Mouse (Mus musculus) thymus, postnatal 36 days (tissue): Measurements from ENCODE around the gene Tdrd6.

Source experiments
- DNase-seq, 2 experiments: peaks; one replicate each; pipeline ENCODE4 v3.0.0; 2022; ENCODE audit warnings: mixed read lengths in 2 of 2

Gene Tdrd6

DNA sequence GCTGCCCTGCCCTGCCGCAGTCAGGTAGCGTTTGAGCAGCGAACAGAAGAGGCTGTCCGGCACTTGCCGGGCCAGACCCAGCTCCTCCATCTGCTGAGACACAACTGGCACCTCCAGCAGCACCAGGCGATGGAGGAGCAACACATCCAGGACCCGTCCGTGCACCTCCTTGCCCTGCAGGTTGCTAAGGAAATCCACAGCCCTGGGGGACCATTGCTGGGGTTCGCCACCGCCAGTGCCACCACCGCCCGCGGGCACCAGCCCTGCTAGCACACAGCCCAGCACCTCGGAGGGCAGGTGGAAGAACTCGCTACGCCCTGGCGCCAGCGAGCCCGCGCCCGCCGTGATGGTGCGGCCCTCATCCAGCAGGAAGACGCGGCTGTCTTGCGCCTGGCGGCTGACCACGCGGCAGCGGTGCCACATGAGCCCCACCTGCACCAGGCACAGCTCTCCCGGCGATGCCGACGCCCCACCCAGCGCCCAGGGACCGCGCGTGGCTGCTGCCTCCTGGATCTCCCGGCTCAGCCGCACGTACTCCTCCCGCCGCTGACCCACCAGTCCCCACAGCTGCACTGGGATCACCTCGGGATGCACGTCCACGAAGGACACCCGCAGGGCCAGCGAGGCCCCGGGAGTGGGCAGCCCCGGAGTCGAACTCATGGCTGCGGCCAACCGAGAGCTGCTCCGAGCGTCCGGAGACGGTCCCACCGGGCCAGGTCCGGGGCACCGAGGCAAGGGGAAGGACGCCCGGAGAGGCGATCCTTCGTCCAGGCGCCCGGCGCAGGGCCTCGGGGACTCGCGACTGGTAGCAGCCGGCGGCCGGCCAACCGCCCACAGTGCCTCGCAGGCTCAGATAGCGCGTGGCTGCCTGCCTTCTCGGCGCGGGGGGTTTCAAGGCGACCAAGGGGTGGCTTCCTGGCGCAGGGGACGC lies at the start of gene Tdrd6:
TSS of gene Tdrd6 (minus strand) at position 804 of the 931 bp plus-strand sequence.
- DNase-seq: no peak

DNA sequence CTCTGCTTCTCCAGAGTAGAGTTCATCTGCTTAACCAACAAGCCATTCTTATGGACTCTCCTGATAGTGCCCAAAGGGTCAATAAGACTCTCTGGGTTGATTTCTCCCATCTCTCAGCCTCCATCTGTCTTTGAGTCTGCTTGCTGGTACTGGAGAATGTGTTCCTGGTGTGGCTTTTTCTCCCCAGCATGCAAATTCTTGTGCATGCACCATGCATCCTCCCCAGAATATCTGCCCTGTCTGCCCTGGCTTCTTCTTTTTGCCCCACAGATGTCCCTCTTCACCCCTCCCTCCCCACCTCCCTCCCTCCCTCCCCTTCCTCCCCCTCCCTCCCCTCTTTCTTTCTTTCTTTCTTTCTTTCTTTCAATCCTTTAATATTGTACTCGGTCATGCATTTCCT lies 47.2 kb upstream of the Tdrd6 start:
- no peak for DNase-seq

DNA sequence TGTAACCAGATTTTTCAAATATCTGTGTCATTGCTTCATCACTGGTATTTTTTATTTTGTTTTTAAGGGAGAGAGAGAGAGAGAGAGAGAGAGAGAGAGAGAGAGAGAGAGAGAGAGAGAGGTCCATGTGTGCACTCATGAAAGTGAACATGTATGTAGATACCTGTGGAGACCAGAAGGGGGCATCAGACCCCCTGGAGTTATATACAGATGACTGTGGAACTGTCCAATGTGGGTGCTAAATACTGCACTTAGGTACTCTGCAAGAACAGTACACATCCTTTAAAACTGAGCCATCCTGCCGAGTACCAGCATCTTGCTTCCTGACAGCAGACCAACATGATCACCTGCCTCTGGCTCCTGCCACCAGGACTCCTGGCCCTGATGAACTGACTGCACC lies 46.1 kb upstream of the Tdrd6 start:
- DNase-seq: no peak

DNA sequence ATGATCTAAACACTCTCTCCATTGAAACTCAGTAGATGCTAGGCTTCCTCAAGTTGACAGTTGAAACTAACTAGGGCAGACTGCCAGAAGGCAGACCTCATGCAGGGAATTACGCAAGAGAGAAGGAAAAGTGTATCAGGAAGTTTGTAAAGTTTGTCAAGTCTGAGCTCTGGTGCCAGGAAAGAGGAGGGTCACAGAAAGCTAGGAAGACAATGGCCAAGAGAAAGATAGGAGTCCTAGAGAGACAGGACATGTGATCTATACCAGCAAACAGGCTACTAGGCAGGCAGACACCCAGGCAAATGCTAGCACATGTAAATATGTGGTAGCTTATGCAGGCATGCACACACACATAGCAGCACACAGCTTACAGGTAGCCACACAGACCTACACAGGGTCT lies 45.1 kb upstream of the Tdrd6 start:
- no peak for DNase-seq

DNA sequence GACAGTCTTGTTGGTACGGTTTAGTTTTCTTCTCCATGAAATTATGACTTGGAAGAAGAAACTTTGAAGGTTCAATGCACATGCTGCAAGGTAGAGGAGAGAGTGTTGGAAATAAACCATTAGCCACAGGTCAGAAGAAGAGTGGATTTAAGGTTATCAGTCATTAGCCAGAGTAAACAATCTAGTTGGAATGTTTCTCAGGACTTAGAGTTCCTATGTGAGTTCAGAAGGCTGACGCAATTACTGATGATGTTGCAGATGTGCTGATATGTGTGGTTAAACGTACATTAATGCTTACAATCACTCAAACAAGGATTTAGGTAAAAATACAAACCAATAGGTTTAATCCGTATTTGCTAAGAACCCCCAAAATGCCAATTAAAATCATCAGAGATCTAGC lies 41.8 kb upstream of the Tdrd6 start:
- no peak for DNase-seq

DNA sequence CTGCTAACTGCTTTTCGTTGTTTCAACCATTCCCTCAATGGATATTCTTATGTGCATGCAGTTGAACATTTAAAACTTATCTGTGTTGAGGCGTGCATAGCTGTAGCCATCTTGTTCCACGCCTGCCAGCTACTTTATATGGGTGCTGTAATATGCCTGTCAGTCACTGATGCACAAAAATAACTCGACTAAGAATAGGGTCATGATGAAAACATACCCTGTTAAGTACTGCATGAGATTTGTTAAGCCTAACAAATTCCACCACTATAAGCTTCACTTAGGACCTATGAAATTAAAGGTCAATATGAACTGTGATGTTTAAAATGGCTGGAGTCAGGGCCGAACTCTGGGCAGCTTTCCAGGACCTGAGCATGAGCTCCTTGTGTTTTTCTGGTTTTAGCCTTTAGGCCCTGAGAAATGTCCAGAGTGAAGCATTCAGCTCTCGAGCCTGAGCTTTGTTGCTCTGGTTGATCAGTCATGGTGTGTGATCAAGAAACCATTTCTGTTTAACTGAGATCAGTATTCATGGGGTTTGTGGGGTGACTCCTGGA lies 39.1 kb upstream of the Tdrd6 start:
- DNase-seq: no peak

DNA sequence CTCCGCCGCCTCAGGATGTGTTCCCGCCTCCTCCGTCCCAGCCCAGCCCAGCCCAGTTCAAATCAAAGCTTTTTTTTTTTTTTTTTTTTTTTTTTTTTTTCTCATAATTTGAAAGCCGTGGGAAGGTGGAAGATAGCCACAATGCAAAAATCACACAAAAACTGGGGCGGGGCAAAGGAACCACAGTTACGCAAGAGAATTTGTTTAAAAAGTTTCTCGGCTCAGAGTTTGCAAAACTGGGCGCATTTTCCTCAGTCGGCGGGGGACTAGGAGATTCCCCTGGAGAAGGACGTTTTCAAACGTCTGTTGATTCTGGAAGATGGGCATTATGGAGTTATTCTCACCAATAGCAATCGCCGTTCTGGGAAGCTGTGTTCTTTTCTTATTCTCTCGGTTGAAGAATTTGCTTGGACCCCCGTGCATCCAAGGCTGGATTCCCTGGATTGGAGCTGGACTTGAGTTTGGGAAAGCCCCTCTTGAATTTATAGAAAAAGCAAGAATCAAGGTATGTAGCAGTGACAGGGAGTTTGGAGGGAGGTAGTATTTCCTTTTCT lies 37.3 kb upstream of the Tdrd6 start, which contains the start of gene Cyp39a1:
TSS of gene Cyp39a1 (plus strand) at position 136 of the 554 bp plus-strand sequence.
- DNase-seq: no peak

DNA sequence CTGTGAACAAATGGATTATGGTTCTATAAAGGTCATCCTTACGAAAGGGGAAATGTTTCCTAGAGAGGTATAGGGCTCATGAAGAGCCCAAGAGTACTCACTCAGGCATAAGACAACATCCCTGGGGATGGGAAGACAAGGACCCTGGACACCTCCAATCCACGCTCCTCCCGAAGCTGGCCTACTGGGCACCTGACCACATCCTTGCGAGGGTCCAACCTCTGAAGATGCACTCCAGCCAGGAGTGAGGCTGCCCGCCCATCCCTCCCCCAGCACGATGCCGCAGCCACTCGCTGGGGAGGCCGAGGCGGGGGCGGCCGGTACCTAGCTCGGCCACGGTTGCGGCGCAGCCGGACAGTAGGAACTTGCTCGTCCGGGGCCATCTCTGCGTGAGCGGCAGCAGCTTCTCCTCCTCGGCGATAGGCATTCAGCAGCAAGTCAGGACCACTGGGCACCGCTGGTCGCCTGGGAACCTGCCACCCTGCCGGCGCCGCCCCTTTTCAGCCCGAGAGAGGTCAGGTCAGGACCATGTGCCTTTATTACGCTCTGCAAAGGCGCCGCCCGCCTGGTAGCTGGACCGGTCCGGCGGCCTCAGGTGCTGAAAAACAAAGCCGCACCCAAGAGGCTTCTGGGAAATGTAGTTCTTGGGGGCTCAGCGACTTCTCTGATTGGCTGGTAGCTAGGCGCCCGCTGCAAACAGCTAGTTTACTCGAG lies 36.6 kb upstream of the Tdrd6 start, which contains the start of gene Slc25a27:
TSS of gene Slc25a27 (minus strand) at position 639 of the 714 bp plus-strand sequence.
- peak; percentile 77 to 84 for DNase-seq

DNA sequence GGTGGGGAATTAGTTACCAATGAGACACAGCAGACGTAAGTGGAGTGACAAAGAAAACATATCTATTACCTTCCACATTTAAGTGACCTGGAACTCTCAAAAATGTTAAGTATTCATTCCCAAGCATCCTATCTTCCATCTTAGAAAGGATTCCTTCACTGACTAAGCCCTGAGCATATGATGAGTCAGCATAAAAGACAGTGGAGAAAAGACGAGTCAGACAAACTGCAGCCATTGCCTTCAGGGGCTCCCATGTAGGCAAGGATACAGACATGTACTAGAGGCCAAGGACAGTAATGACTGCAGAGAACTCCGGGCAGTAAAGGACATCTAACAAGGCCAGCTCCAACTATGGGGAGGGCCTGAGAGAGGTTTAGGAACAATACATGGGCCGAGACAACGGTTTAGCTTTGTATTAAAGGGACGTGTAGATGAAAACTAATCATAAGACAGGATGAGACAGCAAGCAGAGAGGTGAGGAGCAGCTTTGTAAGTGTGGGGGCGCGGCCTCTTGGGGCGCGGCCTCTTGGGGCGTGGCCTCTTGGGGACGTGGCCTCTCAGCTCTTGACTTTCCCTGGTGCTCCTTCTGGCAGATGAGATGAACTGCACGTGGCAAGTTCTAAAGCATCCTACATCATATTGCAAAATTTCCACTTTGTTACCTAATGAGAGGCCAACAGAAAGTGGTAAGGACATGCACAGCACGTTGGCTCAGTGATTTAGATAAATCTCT lies 21.4 kb upstream of the Tdrd6 start:
- DNase-seq: no peak

DNA sequence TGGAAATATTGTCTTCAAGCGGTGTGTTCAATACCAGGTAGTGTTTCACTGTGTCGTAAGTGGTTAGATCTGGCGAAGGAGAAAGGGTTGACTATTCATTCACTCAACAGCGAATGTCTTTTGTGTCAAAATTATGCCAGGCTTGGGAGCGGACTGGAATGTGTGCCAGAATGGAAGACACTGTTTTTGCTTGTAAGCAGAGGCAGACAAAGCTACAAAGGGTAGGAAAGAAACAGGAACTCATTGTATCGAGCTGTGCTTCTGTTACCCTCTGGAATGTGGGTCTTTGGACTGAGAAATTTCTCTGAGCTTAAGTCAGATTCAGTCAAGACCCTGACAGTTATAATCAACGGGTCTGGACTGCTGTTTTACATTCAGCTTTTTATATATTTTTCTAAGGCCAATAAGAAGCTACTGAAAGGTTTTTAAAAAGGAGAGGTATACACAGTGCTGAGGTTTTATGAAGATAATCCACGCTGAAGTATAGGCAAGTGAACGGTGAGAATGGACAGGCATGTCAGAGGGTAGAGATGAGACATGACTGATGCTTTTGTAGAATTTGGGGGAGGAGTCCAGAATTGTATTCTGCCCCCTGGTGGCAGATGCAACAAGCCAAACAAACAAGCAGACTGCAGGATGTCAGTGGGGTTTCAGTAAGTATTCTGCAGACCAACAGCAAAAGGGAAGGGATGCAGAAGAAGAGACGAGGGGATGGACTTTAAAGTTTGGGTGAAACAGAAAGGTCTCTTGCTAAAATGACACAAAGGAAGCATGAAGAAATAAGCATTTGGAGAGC lies 19.7 kb upstream of the Tdrd6 start:
- peak; percentile 12 to 15 for DNase-seq

DNA sequence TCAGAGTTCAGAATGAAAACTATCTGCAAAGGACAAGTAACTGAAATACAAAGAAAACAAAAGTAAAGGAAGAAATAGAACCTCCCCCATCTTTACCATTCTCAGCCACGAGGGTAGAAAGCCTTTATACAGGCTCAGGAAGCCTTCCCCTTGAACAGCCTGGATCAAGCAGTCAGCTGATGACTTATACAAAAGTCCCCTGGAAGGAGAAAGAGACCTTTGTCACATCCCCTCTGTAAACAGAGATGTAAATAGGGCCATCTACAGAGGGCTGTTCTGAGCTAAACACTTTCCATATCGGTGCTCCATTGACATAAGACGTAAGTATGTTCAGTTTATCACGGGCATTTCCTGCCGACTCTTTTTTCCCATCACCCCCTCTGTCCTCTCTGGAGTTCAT lies 16.8 kb upstream of the Tdrd6 start:
- DNase-seq: no peak

DNA sequence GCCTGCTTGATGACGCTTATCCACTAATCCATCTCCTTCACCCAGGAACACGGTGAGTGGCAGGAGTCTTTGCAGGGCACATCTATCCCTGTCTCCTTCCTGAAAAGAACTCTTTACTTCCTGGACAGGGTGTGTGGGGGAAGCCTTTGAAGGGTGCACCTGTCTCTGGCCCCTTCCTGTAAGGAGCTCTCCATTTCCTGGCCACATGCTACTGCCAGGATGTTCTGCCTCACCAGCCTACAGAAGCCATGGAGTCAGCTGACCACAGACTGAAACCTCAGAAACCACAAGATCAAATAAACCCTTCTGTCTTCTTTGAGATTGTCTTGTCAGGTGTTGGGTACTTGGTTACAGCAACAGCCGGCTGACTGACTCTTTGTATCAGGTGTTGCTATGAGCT lies 15.0 kb upstream of the Tdrd6 start:
- peak; percentile 25 to 52 for DNase-seq

DNA sequence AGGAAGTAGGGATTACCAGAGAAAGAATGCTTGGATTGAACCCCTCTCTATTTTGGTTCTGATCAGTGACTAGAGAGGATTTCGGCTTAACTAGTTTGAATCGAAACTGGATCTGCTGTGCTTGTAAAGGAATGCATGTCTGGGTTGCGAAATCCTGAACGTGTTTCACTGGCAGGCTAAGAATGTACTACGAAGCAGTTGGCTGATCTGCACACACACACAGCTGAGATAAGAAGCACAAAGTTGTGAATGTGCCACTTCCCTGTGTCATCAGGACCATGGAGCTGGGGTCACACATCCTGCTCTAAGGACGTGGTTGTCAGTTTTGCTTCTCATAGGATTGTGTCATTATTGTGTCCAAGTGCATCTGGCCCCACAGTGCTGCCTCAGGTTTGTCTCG lies 14.3 kb upstream of the Tdrd6 start:
- no peak for DNase-seq

DNA sequence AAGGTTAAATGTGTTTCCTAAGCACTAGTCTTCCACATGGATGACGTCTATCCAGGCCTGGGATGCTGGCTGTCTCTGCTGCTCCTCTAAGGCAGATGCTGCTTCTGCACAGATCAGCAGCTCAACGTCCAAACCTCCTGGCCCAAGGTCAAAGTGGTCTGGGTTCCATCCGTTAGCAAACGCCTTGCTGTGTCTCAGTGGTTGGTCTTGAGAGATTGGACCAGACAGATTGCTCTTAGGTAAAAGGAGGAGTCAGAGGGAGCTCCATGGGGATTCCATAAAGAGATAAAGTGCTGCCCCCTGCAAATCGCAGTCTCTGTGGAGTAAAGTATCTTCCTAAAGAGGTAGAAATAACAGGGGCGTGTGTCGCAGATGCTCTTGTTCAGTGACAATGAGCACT lies 13.1 kb upstream of the Tdrd6 start:
- DNase-seq: no peak

DNA sequence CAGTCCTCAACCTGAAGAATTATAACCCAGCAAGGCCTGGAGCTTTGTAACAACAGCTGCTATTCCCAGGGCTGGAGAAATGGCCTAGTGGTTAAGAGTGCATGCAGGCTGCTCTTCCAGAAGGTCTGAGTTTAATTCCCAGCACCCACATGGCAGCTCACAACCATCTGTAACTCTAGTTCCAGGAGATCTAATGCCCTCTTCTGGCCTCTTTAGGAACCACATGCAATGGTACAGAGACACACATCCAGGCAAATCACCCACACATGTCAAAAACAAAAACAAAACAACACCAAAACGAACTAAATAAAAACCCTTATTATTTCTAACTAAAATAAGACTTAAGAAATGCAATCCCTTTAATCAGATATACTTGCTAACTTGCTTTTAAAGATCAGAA lies 10.7 kb upstream of the Tdrd6 start:
- DNase-seq: no peak

DNA sequence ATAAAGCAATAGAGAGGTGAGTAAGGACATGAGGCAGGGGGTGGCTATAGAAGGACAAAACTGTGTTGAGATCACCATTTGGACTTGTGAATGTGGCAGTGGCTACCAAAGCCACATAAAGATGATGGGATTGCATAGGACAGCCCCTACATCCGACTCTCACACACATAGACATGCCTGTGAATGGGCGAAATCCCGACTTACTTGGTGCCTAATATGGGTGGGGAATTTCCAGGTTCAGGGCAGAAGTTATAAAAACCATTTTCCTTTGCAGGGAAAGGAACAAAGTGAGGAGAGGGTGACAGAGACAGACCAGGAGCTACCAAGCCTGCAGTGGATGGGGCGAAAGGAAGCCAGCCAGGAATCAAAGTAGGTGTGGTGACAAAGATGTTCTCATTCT lies 7.0 kb upstream of the Tdrd6 start:
- DNase-seq: no peak

DNA sequence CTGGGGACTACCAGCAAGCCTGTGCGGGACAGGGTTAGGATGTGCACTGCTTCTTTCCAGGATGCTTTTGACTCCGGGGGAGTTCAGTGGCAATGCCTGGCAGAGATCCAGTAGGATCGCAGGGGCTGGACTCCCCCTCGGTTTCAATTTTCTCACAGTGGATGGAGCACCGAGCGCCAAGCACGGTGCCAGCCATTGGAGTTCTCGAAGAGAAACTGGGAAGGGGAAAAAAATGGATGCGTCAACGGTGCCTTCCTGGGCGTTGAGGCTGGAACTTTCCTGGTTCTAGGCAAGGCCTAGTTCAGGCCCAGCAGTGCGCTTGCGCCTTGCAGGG lies 295 bp upstream of the Tdrd6 start:
- DNase-seq: no peak

DNA sequence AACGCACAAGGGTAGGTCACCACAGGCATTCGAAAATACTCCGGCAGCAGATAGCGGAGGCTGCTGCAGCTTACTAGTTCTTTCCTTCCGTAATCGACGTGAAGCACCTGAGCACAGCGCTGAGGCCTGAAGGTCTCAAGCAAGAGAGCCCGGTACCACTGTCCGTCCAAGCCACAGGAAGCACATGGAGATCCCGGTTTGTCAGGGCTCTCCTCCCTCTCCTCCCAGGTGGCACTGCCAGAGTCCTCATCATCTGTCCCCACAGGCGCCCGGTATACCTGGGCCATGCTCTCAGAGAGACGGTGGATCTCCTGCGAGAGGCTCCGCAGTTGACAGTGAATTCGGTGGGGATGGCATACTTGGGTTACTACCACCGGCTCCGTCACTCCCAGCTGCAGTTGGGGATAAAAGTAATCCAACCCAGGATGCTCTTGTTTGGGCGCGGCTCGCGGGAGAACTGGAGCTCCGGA lies 1.0 kb downstream of the Tdrd6 start:
- DNase-seq: no peak

DNA sequence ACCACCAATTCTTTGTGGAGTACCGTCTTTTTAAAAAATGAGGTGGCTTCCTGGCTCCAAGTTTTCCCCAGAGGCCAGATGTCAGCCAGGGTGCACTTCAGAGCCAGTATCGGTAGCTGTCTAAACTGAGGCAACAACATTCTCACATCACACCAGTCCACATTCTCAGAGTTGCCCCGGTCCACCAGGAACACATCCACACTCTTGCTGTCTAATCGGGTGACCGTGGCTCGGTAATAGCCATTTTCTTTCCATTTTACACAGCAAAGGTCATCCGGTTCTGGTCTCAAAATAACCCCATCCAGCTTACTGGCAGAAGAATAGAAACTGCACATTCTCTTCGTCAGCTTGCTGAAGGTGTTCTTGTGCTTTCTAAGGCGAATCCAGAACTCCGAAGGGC lies 1.9 kb downstream of the Tdrd6 start:
- no peak for DNase-seq

DNA sequence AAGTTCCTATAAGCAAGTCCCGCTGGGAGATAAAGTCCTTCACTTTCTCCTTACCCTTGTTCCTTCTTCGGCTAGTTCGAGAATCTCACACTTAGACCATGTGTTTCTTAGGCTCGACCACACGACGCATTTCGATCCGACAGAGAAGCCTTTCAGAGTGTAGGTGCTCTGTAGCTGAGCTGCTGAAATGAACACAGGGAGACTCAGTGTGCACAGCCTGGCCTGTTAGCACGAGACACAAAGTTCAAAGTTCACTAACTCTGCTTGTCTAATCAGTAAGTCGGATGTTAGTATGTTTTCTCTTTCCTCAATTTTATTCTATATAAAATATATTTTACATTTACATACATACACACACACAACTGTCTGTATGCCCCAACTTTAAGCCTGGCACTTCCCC lies 8.0 kb downstream of the Tdrd6 start:
- no peak for DNase-seq

DNA sequence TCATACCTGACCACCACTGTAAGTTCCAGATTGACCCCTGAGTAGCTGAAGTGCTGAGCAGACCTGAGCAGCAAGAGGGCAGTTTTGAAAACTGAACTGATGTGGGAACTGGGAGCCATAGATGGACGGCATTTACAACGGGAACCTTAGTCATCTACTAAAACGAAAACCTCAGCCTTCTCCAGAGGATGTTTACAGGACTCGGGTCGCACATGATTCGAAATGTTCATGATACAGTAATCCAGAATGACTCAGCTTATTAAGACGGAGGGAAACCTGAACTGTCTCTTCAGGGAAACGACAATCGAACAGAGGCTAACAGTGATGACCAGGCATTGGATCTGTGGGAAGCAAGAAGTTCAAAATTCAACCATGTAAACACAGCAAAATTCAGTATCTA lies 10.9 kb downstream of the Tdrd6 start:
- no peak for DNase-seq

DNA sequence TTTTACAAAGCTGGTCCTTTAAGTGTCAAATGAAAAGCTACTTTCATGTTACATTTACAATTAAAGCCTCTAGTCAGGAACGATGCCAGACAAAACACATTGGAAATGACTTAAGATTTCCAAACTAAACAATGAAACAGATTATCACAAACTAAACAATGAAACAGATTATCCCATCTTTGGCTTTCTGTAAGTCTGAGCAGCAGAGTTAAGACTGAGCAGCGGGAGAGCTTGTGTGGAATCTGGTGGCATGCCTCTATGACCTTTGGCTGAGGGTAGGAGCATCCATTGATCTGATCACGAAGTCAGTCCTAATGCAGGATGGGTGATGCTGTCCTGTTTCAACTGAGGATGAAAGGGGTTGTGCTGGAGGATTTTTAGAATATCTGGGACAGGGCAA lies 17.9 kb downstream of the Tdrd6 start:
- no peak for DNase-seq
